Mouse (Mus musculus) embryonic facial prominence, embryonic 12.5 days (tissue): ENCODE measurements around the gene Itgb3. TPM values are rescaled to one million over a fixed set of nuclear protein-coding genes. Genes with fewer than 3 reads are reported as not detected.

Experiments used
- ATAC-seq: fragments of 200-750 bp; cut with Nextera tagmentation; 2 replicates; pipeline ENCODE4 v1.8.0; 2017; ENCODE audit not compliant: insufficient number of reproducible peaks, insufficient read depth, low FRiP score, low TSS enrichment
- H3K27ac ChIP-seq: fragments of 300-500 bp; sonication (generic); 2 replicates; pipeline ENCODE4 v1.5.1; 2016; ENCODE audit warnings: mild to moderate bottlenecking
- H3K27me3 ChIP-seq: fragments of 300-500 bp; sonication (generic); 2 replicates; pipeline ENCODE4 v1.6.1; 2016; ENCODE audit warnings: mild to moderate bottlenecking, moderate library complexity
- H3K36me3 ChIP-seq: fragments of 300-500 bp; sonication (generic); 2 replicates; pipeline ENCODE4 v1.6.1; 2016; ENCODE audit warnings: mild to moderate bottlenecking
- H3K4me1 ChIP-seq: fragments of 300-500 bp; sonication (generic); 2 replicates; pipeline ENCODE4 v1.6.1; 2016
- H3K4me2 ChIP-seq: fragments of 300-500 bp; sonication (generic); replicated peaks from 2 replicates; pipeline ENCODE4 v1.6.1; 2016; ENCODE audit warnings: mild to moderate bottlenecking, moderate library complexity
- H3K4me3 ChIP-seq: fragments of 300-500 bp; sonication (generic); 2 replicates; pipeline ENCODE4 v1.5.1; 2016; ENCODE audit warnings: mild to moderate bottlenecking
- H3K9ac ChIP-seq: fragments of 300-500 bp; sonication (generic); 2 replicates; pipeline ENCODE4 v1.6.1; 2016; ENCODE audit warnings: mild to moderate bottlenecking, moderate library complexity
- H3K9me3 ChIP-seq: fragments of 300-500 bp; sonication (generic); 2 replicates; pipeline ENCODE4 v1.6.1; 2016; ENCODE audit warnings: mild to moderate bottlenecking, moderate library complexity
- WGBS: fragments of 180-500 bp; shearing (Covaris S2); methylation state at CpG from one replicate; pipeline ENCODE4 v1.1.7; 2016; 5-methylcytosine and 5-hydroxymethylcytosine counted together
- polyA plus RNA-seq: library from polyadenylated mRNA; unstranded; fragments of >200 nt; fragmentation: Nextera tagmentation; extraction: Ambion mirVana; gene quantifications from 2 replicates; pipeline ENCODE4 v1.2.1, GENCODE M21; 2016

The Itgb3 gene
- polyA plus RNA-seq, 1 experiment from 2014 or later: 3.7 TPM

DNA sequence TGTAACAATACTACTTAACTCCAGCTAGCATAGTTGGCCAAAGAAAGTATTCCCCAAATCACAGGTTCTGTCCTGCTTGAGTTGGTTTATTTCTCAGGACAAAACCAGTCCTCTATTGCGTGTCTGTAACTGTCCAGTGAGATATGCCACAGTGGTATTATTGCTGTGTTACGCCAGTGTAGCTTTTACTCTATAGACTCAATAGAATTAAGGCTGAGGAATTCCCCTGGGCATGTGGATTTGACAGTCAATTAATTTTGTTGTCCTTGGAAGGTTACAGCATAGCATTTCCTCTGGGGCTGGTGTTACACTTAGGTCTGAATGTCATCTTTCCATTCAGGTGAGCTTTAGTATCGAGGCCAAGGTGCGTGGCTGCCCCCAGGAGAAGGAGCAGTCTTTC lies 35.4 kb downstream of the Itgb3 start:
- H3K27me3 ChIP-seq: no peaks in the 10 kb centered on the region
- no peak overlapping the region for H3K4me3 ChIP-seq
- 81% methylated on average over 4 of the region's 4 CpGs for WGBS
- no peaks in the 10 kb centered on the region for H3K36me3 ChIP-seq
- H3K27ac ChIP-seq: no peak overlapping the region
- H3K4me2 ChIP-seq: no peak overlapping the region
- no peak for ATAC-seq
- no peaks in the 10 kb centered on the region for H3K9me3 ChIP-seq
- H3K4me1 ChIP-seq: no peaks in the 10 kb centered on the region
- H3K9ac ChIP-seq: no peak overlapping the region

GRCm38 (mm10) chr11:104645402-104645801 lies 37.6 kb downstream of the Itgb3 start:
- H3K27ac ChIP-seq: no peak overlapping the region
- ATAC-seq: no peak
- WGBS: 91% methylated on average over 6 of the region's 6 CpGs

DNA sequence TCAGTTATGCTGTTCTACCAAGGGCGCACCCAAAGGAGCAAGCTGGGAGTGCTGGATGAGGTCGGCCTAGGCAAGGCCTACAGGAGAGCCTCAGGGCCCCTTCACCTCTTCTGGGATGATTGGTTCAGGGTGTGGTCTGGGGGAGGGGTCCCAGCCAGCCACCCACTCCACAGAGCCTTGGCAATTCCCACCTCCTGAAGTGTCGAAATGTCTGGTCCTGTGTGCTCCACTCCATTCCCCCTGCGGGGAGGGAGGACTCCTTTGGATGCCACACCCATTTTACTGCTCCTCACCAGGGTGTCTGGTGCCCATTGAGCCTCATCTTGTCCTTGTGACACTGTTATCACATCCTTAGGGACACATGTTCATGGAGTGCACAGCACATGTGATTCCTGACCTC lies 38.4 kb downstream of the Itgb3 start:
- H3K27me3 ChIP-seq: no peaks in the 10 kb centered on the region
- H3K4me3 ChIP-seq: no peak overlapping the region
- no peaks in the 10 kb centered on the region for H3K36me3 ChIP-seq
- no peaks in the 10 kb centered on the region for H3K4me1 ChIP-seq
- no peak overlapping the region for H3K9ac ChIP-seq
- no peak overlapping the region for H3K4me2 ChIP-seq
- 80% methylated on average over 4 of the region's 4 CpGs for WGBS
- H3K27ac ChIP-seq: no peak overlapping the region
- H3K9me3 ChIP-seq: no peaks in the 10 kb centered on the region
- no peak for ATAC-seq

More at GRCm38 (mm10) chr11:104645402-104645801, 37.6 kb downstream of the Itgb3 start:
- no peak overlapping the region for H3K4me3 ChIP-seq
- no peaks in the 10 kb centered on the region for H3K9me3 ChIP-seq
- no peaks in the 10 kb centered on the region for H3K27me3 ChIP-seq
- H3K36me3 ChIP-seq: no peaks in the 10 kb centered on the region
- H3K4me1 ChIP-seq: no peaks in the 10 kb centered on the region
- no peak overlapping the region for H3K4me2 ChIP-seq
- no peak overlapping the region for H3K9ac ChIP-seq

DNA sequence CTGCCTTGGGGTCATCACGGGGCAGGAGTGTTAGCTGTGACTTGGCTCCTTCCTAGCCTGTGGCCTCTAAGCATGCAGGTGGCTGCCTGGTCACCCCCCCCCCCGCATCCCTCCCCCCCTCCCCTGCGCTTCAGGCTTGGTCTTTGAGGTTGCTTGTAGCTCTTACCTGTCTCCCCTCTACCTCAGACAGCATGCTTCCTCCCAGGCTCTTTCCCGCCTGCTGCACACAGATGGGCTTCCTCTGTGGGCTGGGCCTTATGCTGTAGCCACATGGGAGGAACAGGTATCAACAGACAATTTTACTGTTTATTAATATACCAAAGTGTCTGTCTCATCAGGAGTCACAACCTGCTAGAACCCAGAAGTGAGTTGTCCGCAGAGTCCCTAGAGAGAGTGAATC lies 38.8 kb downstream of the Itgb3 start:
- no peak overlapping the region for H3K9ac ChIP-seq
- no peaks in the 10 kb centered on the region for H3K36me3 ChIP-seq
- H3K4me3 ChIP-seq: no peak overlapping the region
- 72% methylated on average over 5 of the region's 5 CpGs for WGBS
- H3K4me2 ChIP-seq: no peak overlapping the region
- no peaks in the 10 kb centered on the region for H3K9me3 ChIP-seq
- no peak for ATAC-seq
- H3K4me1 ChIP-seq: no peaks in the 10 kb centered on the region
- H3K27me3 ChIP-seq: no peaks in the 10 kb centered on the region
- H3K27ac ChIP-seq: no peak overlapping the region

GRCm38 (mm10) chr11:104647188-104647867 lies 39.5 kb downstream of the Itgb3 start:
- no peaks in the 10 kb centered on the region for H3K4me1 ChIP-seq
- H3K4me3 ChIP-seq: no peak overlapping the region
- no peak overlapping the region for H3K27ac ChIP-seq
- no peak for ATAC-seq
- no peaks in the 10 kb centered on the region for H3K27me3 ChIP-seq
- H3K4me2 ChIP-seq: no peak overlapping the region
- H3K9me3 ChIP-seq: no peaks in the 10 kb centered on the region
- WGBS: 44% methylated on average over 8 of the region's 8 CpGs
- H3K9ac ChIP-seq: no peak overlapping the region
- H3K36me3 ChIP-seq: no peaks in the 10 kb centered on the region

GRCm38 (mm10) chr11:104648571-104648970 lies 40.8 kb downstream of the Itgb3 start:
- no peak for ATAC-seq

GRCm38 (mm10) chr11:104660599-104660998 lies 52.8 kb downstream of the Itgb3 start:
- 90% methylated on average over 4 of the region's 4 CpGs for WGBS
- no peak overlapping the region for H3K9ac ChIP-seq
- H3K4me2 ChIP-seq: no peak overlapping the region
- H3K9me3 ChIP-seq: no peaks in the 10 kb centered on the region
- no peak overlapping the region for H3K4me3 ChIP-seq
- H3K4me1 ChIP-seq: no peaks in the 10 kb centered on the region
- no peaks in the 10 kb centered on the region for H3K36me3 ChIP-seq
- H3K27ac ChIP-seq: no peak overlapping the region
- no peak for ATAC-seq
- no peaks in the 10 kb centered on the region for H3K27me3 ChIP-seq

More at GRCm38 (mm10) chr11:104648571-104648970, 40.8 kb downstream of the Itgb3 start:
- Histone ChIP-seq H3K4me1 (no peaks in the 10 kb centered on the region), H3K36me3 (no peaks in the 10 kb centered on the region), H3K27ac (no peak overlapping the region), H3K4me3 (no peak overlapping the region), H3K27me3 (no peaks in the 10 kb centered on the region), H3K9ac (no peak overlapping the region), H3K9me3 (no peaks in the 10 kb centered on the region), H3K4me2 (no peak overlapping the region)
- 44% methylated on average over 3 of the region's 3 CpGs for WGBS

DNA sequence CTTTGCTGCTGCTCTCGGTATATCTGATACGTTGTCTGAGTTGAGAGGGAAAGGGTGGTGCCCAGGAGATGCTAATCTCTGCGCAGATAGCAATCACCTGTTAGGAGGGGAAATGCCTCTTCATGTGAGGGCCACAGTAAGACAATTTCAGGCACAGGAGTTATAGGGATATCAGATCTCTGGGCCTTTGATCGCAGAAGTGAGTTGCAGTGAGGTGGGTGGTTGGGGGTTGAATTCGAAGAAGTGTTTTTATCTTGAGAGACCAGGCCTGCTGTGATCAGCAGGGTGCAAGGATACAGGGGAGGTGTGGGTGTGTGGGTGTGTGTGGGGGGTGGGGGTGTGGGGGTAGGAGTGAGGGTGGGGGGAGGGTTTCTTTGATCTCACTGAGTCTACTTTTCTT lies 53.3 kb downstream of the Itgb3 start:
- WGBS: 77% methylated on average over 5 of the region's 5 CpGs
- H3K4me1 ChIP-seq: no peaks in the 10 kb centered on the region
- ATAC-seq: no peak

GRCm38 (mm10) chr11:104661531-104662205 lies 53.9 kb downstream of the Itgb3 start:
- ATAC-seq: no peak
- H3K4me1 ChIP-seq: no peaks in the 10 kb centered on the region
- no peaks in the 10 kb centered on the region for H3K27me3 ChIP-seq
- WGBS: 79% methylated on average over 20 of the region's 20 CpGs
- H3K27ac ChIP-seq: no peak overlapping the region
- no peaks in the 10 kb centered on the region for H3K9me3 ChIP-seq
- H3K36me3 ChIP-seq: no peaks in the 10 kb centered on the region
- no peak overlapping the region for H3K4me2 ChIP-seq
- no peak overlapping the region for H3K9ac ChIP-seq
- no peak overlapping the region for H3K4me3 ChIP-seq

More for the DNA sequence above, 53.3 kb downstream of the Itgb3 start:
- Histone ChIP-seq H3K9me3 (no peaks in the 10 kb centered on the region), H3K27me3 (no peaks in the 10 kb centered on the region), H3K4me3 (no peak overlapping the region), H3K36me3 (no peaks in the 10 kb centered on the region), H3K4me2 (no peak overlapping the region), H3K27ac (no peak overlapping the region), H3K9ac (no peak overlapping the region)

GRCm38 (mm10) chr11:104662573-104662972 lies 54.8 kb downstream of the Itgb3 start:
- Histone ChIP-seq H3K4me2 (no peak overlapping the region), H3K4me1 (no peaks in the 10 kb centered on the region), H3K9ac (no peak overlapping the region), H3K4me3 (no peak overlapping the region), H3K9me3 (no peaks in the 10 kb centered on the region), H3K27ac (no peak overlapping the region), H3K27me3 (no peaks in the 10 kb centered on the region), H3K36me3 (no peaks in the 10 kb centered on the region)
- WGBS: 90% methylated on average over 11 of the region's 11 CpGs
- no peak for ATAC-seq

GRCm38 (mm10) chr11:104663241-104663877 lies 55.6 kb downstream of the Itgb3 start:
- Histone ChIP-seq H3K9ac (no peak overlapping the region), H3K27ac (no peak overlapping the region), H3K4me1 (no peaks in the 10 kb centered on the region), H3K4me3 (no peak overlapping the region), H3K9me3 (no peaks in the 10 kb centered on the region), H3K27me3 (no peaks in the 10 kb centered on the region), H3K36me3 (no peaks in the 10 kb centered on the region), H3K4me2 (no peak overlapping the region)
- ATAC-seq: no peak
- 84% methylated on average over 6 of the region's 6 CpGs for WGBS

GRCm38 (mm10) chr11:104663878-104664261 lies 56.1 kb downstream of the Itgb3 start:
- Histone ChIP-seq H3K36me3 (no peaks in the 10 kb centered on the region), H3K4me2 (no peak overlapping the region), H3K9me3 (no peaks in the 10 kb centered on the region), H3K9ac (no peak overlapping the region), H3K27ac (no peak overlapping the region), H3K4me1 (no peaks in the 10 kb centered on the region), H3K4me3 (no peak overlapping the region), H3K27me3 (no peaks in the 10 kb centered on the region)
- ATAC-seq: no peak
- WGBS: 75% methylated on average over 3 of the region's 3 CpGs
